Mouse (Mus musculus): ENCODE measurements around the gene Irf9. TPM values are rescaled to one million over a fixed set of nuclear protein-coding genes. Genes with fewer than 3 reads are reported as not detected.

Irf9 gene
- polyA plus RNA-seq, 1 experiment from 2014 or later, result 8.0 TPM

DNA sequence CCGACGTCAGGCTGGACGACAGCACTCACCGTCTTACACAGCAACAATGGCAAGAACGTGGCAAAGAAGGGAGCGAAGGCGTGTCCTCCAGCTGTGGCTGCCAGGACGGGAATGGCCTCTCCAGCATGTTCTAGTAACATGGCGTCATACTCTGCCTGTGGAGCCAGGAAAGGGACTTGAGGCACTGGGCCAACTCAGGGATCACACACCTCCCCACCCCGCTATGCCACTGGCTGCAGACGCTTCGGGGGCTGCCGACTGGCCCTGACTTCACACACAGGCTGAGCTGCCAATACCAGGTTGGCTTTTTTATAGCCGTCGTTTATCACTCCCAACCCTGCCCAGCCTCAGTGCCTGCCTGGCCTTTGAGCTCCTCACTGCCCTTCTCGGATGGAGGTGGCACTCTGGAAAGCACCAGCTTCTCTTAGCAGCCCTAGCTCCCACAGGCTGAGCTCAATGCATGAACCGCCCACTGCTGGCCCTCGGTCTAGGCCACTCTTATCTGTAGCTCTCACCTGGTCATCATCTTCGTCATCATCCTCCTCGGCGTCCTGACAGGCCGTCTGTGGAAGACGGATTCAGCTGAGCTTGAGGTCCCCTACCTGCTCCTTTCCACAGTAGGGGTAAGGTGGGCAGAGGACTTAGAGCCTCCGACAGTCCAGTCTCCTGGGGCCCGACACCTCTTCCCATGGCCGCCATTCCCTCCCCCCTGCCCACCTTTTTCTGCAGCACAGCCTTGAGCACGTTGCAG lies 24.9 kb downstream of the Irf9 start:
- Histone ChIP-seq H3K27ac (no peak overlapping the region), H3K4me3 (replicated peaks; ENCODE audit: low read length) (no peak overlapping the region), H3K36me3 (replicated peaks; ENCODE audit: control insufficient read depth, insufficient read depth) (peaks cover 94% of the 10 kb centered on the region), H3K9me3 (ENCODE audit: control insufficient read depth, low read length) (no peaks in the 10 kb centered on the region), H3K4me2 (replicated peaks) (no peak overlapping the region), H3K4me1 (replicated peaks; ENCODE audit: control insufficient read depth, insufficient read depth, low read length) (no peaks in the 10 kb centered on the region), H3K27me3 (ENCODE audit: control insufficient read depth, insufficient read depth, low read length) (no peaks in the 10 kb centered on the region), H3K9ac (no peak overlapping the region)
- ATAC-seq (ENCODE audit: low FRiP score) (no peak), DNase-seq (ENCODE audit: low spot score) (no peak)
- WGBS, result 94% methylated on average over 27 of the region's 27 CpGs

DNA sequence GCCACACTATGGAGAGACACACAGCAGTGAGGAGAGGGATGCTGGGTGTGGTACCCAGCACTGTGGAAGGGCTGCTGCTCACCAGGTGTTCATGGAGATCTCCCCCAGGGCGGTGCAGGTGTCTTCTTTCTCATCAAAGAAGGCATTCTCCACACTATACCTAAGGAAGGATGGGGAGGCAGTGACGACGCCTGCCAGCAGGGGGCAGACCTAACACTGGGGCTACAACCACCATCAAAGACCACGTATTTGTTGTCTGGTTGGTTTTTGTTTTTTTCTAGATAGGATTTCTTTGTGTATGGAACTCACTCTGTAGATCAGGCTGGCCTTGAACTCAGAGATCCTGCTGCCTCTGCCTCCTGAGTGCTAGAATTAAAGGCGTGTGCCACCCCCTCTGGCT lies 25.9 kb downstream of the Irf9 start:
- DNase-seq (ENCODE audit: low spot score), result no peak
- Histone ChIP-seq H3K27ac (no peak overlapping the region), H3K4me2 (replicated peaks) (no peak overlapping the region), H3K36me3 (replicated peaks; ENCODE audit: control insufficient read depth, insufficient read depth) (peaks cover 99% of the 10 kb centered on the region), H3K4me3 (replicated peaks; ENCODE audit: low read length) (no peak overlapping the region), H3K27me3 (ENCODE audit: control insufficient read depth, insufficient read depth, low read length) (no peaks in the 10 kb centered on the region), H3K9ac (no peak overlapping the region), H3K9me3 (ENCODE audit: control insufficient read depth, low read length) (no peaks in the 10 kb centered on the region), H3K4me1 (replicated peaks; ENCODE audit: control insufficient read depth, insufficient read depth, low read length) (no peaks in the 10 kb centered on the region)
- WGBS, result 48% methylated on average over 5 of the region's 5 CpGs
- no peak for ATAC-seq (ENCODE audit: low FRiP score)

DNA sequence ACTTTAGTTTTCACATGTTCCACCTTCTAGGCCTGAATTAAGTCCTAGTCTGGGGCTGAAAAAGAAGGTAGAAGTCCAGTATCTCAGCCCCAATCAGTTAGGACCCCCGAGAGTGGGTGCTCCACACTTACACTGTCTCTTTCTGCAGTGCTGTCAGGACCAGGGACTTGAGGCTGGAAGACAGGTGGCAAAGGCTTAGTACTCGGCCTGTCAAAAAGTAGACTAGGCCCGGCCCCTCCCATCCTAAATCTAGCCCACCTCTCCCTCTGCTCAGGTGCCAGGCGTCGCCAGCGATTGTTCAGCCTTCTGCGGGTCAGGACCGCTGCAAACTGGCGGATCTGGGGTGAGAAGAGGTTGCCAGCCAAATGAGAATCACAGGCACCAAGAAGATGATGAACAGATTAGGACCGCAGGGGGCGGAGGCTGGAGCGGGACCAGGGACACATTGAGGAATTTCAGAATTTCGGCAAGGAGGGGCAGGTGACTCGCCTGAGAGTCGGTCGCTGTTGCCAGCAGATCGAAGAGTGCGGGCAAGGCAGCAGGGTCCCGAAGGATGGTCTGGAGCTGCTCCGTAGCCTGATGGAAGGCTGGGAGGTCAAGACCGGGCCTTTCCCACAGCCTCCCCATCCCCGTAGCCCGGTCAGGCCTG lies 31.6 kb downstream of the Irf9 start:
- no peak for DNase-seq (ENCODE audit: low spot score)
- Histone ChIP-seq H3K4me1 (replicated peaks; ENCODE audit: control insufficient read depth, insufficient read depth, low read length) (peaks cover 17% of the 10 kb centered on the region), H3K9me3 (ENCODE audit: control insufficient read depth, low read length) (no peaks in the 10 kb centered on the region), H3K4me2 (replicated peaks) (peak overlapping the region; percentile 90), H3K9ac (peak overlapping the region; percentile 81), H3K27ac (peak overlapping the region; percentile 67), H3K27me3 (ENCODE audit: control insufficient read depth, insufficient read depth, low read length) (no peaks in the 10 kb centered on the region), H3K36me3 (replicated peaks; ENCODE audit: control insufficient read depth, insufficient read depth) (peaks cover 80% of the 10 kb centered on the region), H3K4me3 (replicated peaks; ENCODE audit: low read length) (peak overlapping the region; percentile 69)
- 6% methylated on average over 23 of the region's 23 CpGs for WGBS
- ATAC-seq (ENCODE audit: low FRiP score), result peak; percentile 7

DNA sequence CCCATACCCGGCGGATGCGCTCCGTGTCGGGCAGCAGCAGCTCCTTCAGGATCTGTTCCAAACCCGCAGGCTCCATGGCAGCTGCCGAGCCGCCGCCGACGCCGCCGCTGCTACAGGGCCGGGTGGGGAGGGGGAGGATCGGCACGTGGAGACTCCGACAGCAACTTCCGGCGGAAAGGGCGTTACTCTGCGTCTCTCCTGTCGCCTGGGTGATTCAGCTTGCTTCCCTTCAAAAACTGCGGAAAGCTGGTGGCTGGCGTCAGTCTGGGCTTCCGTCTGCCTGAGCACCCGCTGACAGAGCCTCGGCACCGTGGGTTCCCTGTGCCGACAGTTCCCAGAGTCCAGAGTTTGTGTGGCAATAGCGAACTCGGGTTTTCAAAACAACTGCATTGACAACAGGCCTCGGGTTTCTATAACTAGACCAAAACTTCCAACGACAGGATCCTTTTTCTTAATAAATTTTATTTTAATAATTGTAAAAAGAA lies 32.2 kb downstream of the Irf9 start, which contains the start of gene Ipo4:
Gene Ipo4, minus strand, starts transcription at position 435 of the 485 bp plus-strand sequence.
- H3K27me3 ChIP-seq (ENCODE audit: control insufficient read depth, insufficient read depth, low read length), result no peaks in the 10 kb centered on the region
- H3K4me2 ChIP-seq (replicated peaks), result peak within 1 kb of the TSS; percentile 90
- peak; percentile 91 for ATAC-seq (ENCODE audit: low FRiP score)
- 2% methylated on average over 33 of the region's 33 CpGs for WGBS
- H3K4me3 ChIP-seq (replicated peaks; ENCODE audit: low read length), result peak within 1 kb of the TSS; percentile 69
- peak within 1 kb of the TSS; percentile 81 for H3K9ac ChIP-seq
- H3K36me3 ChIP-seq (replicated peaks; ENCODE audit: control insufficient read depth, insufficient read depth), result peaks cover 80% of the 10 kb centered on the region
- H3K27ac ChIP-seq, result peak within 1 kb of the TSS; percentile 67
- peaks cover 17% of the 10 kb centered on the region for H3K4me1 ChIP-seq (replicated peaks; ENCODE audit: control insufficient read depth, insufficient read depth, low read length)
- peak; percentile 89 for DNase-seq (ENCODE audit: low spot score)
- no peaks in the 10 kb centered on the region for H3K9me3 ChIP-seq (ENCODE audit: control insufficient read depth, low read length)

DNA sequence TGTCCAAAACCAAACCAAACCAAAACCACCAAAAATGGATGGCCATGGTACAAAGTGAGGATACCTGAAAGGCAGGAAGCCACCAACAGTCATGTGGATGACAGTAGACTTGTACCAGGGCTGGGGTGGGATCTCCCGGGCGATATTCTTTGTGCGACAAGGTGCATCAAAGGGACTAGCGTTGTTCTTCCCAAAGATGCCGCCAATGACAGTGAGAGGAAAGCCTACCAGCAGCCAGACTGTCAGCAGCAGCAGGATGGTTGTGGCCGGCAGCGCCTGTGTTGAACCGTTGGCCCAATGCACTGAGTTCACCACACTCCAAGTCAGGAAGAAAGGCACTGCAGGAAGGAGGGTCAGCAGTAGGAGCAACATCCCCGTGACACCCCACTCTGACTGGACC lies 34.4 kb downstream of the Irf9 start, which contains the start of gene Gm49378:
Gene Gm49378, minus strand, starts transcription at position 101 of the 400 bp plus-strand sequence.
- no peak for DNase-seq (ENCODE audit: low spot score)
- peaks cover 24% of the 10 kb centered on the region for H3K4me1 ChIP-seq (replicated peaks; ENCODE audit: control insufficient read depth, insufficient read depth, low read length)
- H3K9me3 ChIP-seq (ENCODE audit: control insufficient read depth, low read length), result no peaks in the 10 kb centered on the region
- no peaks in the 10 kb centered on the region for H3K27me3 ChIP-seq (ENCODE audit: control insufficient read depth, insufficient read depth, low read length)
- no peak for ATAC-seq (ENCODE audit: low FRiP score)
- H3K9ac ChIP-seq, result no peak within 1 kb of the TSS
- no peak within 1 kb of the TSS for H3K4me2 ChIP-seq (replicated peaks)
- H3K4me3 ChIP-seq (replicated peaks; ENCODE audit: low read length), result no peak within 1 kb of the TSS
- H3K27ac ChIP-seq, result no peak within 1 kb of the TSS
- 96% methylated on average over 9 of the region's 9 CpGs for WGBS
- H3K36me3 ChIP-seq (replicated peaks; ENCODE audit: control insufficient read depth, insufficient read depth), result peaks cover 59% of the 10 kb centered on the region

DNA sequence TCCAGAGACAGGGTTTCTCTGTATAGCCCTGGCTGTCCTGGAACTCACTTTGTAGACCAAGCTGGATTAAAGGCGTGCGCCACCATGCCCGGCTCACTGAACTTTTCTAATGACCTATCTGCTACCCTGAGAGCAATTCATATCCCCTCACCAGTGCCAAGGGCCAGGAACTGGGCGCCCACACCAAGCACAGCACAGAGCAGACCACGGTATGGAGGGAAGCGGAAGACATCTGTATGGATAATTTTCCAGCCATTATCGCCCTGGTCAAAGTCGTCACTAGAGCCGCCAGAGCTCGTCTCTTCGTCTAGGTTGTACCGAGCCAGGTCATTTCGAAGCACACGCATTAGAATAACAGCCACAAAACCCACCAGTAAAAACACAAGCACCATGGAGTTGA lies 37.4 kb downstream of the Irf9 start:
- Histone ChIP-seq H3K4me1 (replicated peaks; ENCODE audit: control insufficient read depth, insufficient read depth, low read length) (peaks cover 29% of the 10 kb centered on the region), H3K27ac (no peak overlapping the region), H3K4me2 (replicated peaks) (no peak overlapping the region), H3K36me3 (replicated peaks; ENCODE audit: control insufficient read depth, insufficient read depth) (peaks cover 45% of the 10 kb centered on the region), H3K27me3 (ENCODE audit: control insufficient read depth, insufficient read depth, low read length) (no peaks in the 10 kb centered on the region), H3K9me3 (ENCODE audit: control insufficient read depth, low read length) (no peaks in the 10 kb centered on the region), H3K9ac (no peak overlapping the region), H3K4me3 (replicated peaks; ENCODE audit: low read length) (no peak overlapping the region)
- ATAC-seq (ENCODE audit: low FRiP score) (no peak), DNase-seq (ENCODE audit: low spot score) (no peak)
- WGBS, result 96% methylated on average over 14 of the region's 14 CpGs

DNA sequence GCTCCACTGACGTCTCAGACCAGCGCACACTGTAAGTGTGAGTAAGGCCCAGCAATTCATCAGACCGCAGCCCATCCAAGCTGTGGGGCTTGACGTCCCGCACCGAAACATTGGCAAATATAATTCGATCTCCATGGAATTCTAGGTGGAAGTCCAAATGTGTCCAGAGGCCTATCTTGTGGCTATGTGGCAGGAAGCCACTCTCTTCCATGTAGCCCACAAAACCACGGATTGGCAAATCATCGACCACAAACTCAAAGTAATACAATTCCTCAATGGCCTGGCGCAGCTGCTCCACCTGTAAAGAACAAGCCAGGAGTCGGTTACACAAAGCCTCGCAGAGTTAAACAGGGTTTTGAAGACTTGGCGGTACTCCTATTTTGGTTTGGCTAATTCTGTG lies 37.9 kb downstream of the Irf9 start:
- no peak overlapping the region for H3K4me2 ChIP-seq (replicated peaks)
- DNase-seq (ENCODE audit: low spot score) (no peak), ATAC-seq (ENCODE audit: low FRiP score) (no peak)
- no peaks in the 10 kb centered on the region for H3K9me3 ChIP-seq (ENCODE audit: control insufficient read depth, low read length)
- peaks cover 25% of the 10 kb centered on the region for H3K4me1 ChIP-seq (replicated peaks; ENCODE audit: control insufficient read depth, insufficient read depth, low read length)
- H3K27ac ChIP-seq, result no peak overlapping the region
- peaks cover 42% of the 10 kb centered on the region for H3K36me3 ChIP-seq (replicated peaks; ENCODE audit: control insufficient read depth, insufficient read depth)
- H3K4me3 ChIP-seq (replicated peaks; ENCODE audit: low read length), result no peak overlapping the region
- H3K9ac ChIP-seq, result no peak overlapping the region
- WGBS, result 97% methylated on average over 13 of the region's 13 CpGs
- no peaks in the 10 kb centered on the region for H3K27me3 ChIP-seq (ENCODE audit: control insufficient read depth, insufficient read depth, low read length)

DNA sequence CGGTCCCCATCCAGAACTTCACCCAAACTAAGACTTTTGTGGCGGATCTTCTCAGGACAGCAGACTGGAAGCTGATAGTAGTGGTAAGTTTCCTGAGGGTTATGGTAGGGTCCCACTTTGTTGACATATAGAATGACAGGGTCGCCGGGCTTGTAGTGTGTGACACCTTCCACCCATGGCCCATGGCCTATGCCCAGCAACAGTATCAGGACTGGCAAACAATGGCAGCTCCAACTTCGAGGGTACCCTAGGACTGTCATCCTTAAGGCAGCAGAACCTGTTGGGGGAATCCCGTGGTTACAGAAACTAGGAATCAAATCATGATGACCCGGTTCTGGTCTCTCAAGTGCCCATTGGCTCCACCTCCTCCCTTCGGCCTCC lies 39.3 kb downstream of the Irf9 start:
- Histone ChIP-seq H3K27me3 (ENCODE audit: control insufficient read depth, insufficient read depth, low read length) (no peaks in the 10 kb centered on the region), H3K9ac (peak overlapping the region; percentile 84), H3K27ac (peak overlapping the region; percentile 97), H3K4me2 (replicated peaks) (peak overlapping the region; percentile 80), H3K4me3 (replicated peaks; ENCODE audit: low read length) (peak overlapping the region; percentile 85), H3K36me3 (replicated peaks; ENCODE audit: control insufficient read depth, insufficient read depth) (peaks cover 28% of the 10 kb centered on the region), H3K9me3 (ENCODE audit: control insufficient read depth, low read length) (no peaks in the 10 kb centered on the region), H3K4me1 (replicated peaks; ENCODE audit: control insufficient read depth, insufficient read depth, low read length) (peaks cover 21% of the 10 kb centered on the region)
- WGBS, result 21% methylated on average over 8 of the region's 8 CpGs
- no peak for DNase-seq (ENCODE audit: low spot score)
- peak; percentile 29 for ATAC-seq (ENCODE audit: low FRiP score)

DNA sequence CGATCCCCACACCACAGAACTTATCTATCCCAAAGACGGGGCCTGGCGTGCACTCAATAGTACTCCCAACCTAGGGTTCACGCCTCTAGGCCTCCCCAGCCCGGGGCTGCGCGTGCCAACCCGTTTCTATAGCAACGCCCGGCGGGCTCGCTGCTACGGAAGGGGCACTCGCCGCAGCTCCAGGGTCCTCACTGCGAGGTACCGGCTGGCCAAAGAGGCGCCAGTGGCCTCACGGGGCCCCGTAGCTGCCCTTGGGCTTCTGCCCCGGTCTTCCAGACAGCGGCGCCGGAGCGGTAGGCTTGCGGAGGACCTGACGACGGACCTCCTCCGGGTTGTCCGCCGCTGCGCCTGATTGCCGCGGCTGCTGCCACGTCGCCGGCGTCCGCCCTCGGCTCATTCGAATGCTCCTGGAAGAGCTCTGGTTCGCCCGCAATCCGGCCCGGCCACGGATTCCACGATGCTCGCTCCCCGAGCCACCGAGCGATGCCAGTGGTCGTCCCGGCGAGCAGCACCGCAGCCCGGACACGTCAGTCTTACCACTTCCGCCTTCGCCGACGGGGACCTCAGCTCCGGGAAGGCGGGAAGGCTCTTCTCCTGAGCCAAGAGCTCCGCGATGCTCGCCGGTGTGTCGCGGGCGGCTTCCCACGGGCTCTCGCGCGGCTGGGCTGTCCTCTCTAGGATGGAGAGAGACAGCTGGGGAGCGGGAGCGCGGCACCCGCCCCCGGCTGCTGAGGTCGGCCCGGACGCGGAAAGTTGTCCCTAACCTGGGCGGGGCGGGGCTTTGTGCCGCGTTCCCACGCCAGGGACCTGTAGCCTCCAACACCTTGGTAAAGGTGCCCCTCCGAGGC lies 39.9 kb downstream of the Irf9 start, which contains the start of gene Tm9sf1:
Gene Tm9sf1, minus strand, starts transcription at position 747 of the 848 bp plus-strand sequence.
- Histone ChIP-seq H3K9me3 (ENCODE audit: control insufficient read depth, low read length) (no peaks in the 10 kb centered on the region), H3K9ac (peak within 1 kb of the TSS; percentile 84), H3K4me3 (replicated peaks; ENCODE audit: low read length) (peak within 1 kb of the TSS; percentile 85), H3K4me1 (replicated peaks; ENCODE audit: control insufficient read depth, insufficient read depth, low read length) (peaks cover 21% of the 10 kb centered on the region), H3K36me3 (replicated peaks; ENCODE audit: control insufficient read depth, insufficient read depth) (peaks cover 22% of the 10 kb centered on the region), H3K4me2 (replicated peaks) (peak within 1 kb of the TSS; percentile 80), H3K27ac (peak within 1 kb of the TSS; percentile 97), H3K27me3 (ENCODE audit: control insufficient read depth, insufficient read depth, low read length) (no peaks in the 10 kb centered on the region)
- ATAC-seq (ENCODE audit: low FRiP score), result peak; percentile 90
- under 1% methylated on average over 89 of the region's 89 CpGs for WGBS
- peak; percentile 78 for DNase-seq (ENCODE audit: low spot score)
